Mouse (Mus musculus) layer of hippocampus, adult 18-20 months (tissue): ENCODE measurements around the gene Vps52. TPM values are rescaled to one million over a fixed set of nuclear protein-coding genes. Genes with fewer than 3 reads are reported as not detected.
"Not testable (repeated sequence)": the region's sequence is repeated elsewhere in the genome, so short reads cannot be mapped to it uniquely, and the experiment has no call there.

Source experiments
- DNase-seq, 2 experiments: peaks; one replicate each; pipeline ENCODE4 v3.0.0; 2022; ENCODE audit warnings: low spot score in 2 of 2
- total RNA-seq, 2 experiments: library from RNA; stranded (reverse); gene quantifications; 2 replicates each; pipeline ENCODE4 v1.2.3; 2021

The Vps52 gene
- total RNA-seq, 2 experiments from 2014 or later, result 76.1 to 79.8 TPM

DNA sequence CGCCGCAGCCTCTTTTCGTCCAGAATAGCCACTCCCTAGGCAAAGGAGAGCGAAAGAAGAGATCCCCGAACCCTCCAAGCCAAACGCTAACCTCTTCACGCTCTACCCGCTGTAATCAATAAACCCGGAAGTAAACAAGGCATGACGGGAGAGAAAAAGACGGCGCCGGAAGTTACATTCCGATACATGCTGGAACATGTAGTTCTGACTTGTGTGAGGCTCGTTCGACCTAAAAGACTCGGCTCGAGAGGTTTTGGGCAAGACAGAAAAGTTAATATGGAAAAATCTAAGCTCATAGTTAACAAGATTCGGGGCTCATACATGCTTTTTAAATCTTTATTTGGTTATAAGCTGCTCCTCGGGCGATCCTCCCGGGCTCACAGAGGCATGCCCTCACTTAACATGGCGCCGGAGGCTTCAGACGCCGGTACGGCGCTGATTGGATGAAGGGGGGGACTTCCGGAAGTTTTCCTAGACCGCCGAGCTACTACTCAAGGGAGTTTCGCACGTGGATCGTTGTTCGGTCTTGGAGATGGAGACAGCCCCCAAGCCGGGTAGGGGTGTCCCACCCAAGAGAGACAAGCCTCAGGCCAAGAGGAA lies 15.3 kb upstream of the Vps52 start, which contains the start of the genes Pfdn6 and Wdr46:
Gene Pfdn6, minus strand, starts transcription at position 138 of the 600 bp plus-strand sequence.
Gene Wdr46, plus strand, starts transcription at position 455 of the 600 bp plus-strand sequence.
- DNase-seq, result peak; percentile 84 to 95

DNA sequence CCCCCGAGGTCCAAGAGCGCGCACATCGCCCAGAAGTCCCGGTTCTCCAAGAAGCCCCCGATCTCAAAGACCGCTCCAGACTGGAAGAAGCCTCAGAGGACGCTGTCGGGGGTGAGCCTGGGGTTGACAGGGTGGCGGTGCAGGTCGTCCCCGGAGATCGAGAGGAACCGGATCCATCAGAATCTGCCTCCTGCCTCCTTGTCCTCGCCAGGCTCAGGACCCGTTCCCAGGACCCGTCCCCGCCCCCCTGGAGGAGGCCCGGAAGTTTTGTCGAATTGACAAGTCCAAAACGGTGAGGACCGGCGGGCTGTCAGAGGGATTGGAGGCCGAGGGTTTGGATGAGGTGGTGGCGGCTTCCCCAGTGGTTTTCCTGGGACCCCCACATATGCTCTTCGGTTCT lies 14.6 kb upstream of the Vps52 start:
- no peak for DNase-seq

DNA sequence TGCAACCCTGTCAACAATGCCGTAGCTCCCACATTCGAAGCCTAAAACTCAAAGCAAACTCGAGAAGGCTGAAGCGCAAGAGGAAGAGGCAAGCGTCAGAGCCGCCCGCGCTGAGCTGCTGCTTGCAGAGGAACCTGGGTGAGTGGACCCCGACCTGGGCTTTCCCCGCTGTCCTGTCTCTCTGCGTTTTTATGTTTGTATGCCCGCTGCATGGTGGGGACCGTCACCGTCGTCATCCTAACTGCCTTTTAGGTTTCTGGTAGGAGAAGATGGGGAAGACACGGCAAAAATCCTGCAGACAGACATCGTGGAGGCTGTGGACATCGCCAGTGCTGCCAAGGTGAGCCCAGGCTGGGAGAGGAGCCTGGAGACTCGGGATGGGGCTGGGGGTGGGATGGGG lies 14.2 kb upstream of the Vps52 start:
- DNase-seq, result no peak

DNA sequence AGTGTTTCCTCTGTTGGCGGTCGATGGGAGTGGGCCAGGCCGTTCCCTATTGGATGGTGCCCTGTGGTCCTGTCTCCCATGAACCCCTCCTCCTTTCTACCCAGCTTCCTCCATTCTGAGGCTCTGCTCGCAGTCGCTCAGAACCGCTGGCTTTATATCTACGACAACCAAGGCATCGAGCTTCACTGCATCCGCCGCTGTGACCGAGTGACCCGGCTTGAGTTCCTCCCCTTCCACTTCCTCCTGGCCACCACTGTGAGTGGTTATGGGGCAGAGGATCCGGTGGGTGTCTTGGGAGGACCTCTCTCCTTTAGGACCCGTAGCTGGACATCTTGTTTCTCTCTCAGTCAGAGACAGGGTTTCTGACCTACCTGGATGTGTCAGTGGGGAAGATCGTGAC lies 12.2 kb upstream of the Vps52 start:
- DNase-seq, result no peak

- no peak for DNase-seq
These were observed 8.1 kb upstream of the Vps52 start for GRCm38 (mm10) chr17:33947430-33948089.

DNA sequence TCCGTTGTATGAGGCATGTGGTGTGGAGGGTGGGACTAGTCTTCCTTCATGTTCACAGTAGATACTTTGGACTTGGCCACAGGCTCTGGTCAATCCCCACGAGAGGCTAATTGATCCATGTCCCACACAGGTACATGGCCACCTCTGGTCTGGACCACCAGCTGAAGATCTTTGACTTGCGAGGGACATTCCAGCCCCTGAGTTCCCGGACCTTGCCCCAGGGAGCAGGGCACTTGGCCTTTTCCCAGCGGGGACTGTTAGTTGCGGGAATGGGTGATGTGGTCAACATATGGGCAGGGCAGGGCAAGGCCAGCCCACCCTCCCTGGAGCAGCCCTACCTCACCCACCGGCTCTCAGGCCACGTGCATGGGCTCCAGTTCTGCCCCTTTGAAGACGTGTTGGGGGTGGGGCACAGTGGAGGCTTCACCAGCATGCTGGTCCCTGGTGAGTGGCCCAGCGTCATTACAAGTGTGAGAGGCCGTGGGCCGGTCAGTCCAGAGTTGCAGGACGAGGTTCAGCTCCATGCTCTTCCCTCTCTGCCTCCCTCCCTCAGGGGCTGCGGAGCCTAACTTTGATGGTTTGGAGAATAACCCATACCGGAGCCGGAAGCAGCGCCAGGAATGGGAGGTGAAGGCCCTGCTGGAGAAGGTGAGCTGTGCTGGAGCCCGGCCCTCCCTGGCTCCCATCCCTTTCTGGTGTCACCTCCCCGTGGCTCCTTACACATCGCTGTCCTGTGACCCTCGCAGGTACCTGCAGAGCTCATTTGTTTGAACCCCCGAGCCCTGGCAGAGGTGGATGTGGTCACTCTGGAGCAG lies 7.3 kb upstream of the Vps52 start:
- no peak for DNase-seq

- DNase-seq, result no peak
These were observed 6.6 kb upstream of the Vps52 start for GRCm38 (mm10) chr17:33948905-33949537.

GRCm38 (mm10) chr17:33950131-33950625 lies 5.4 kb upstream of the Vps52 start:
- no peak for DNase-seq

DNA sequence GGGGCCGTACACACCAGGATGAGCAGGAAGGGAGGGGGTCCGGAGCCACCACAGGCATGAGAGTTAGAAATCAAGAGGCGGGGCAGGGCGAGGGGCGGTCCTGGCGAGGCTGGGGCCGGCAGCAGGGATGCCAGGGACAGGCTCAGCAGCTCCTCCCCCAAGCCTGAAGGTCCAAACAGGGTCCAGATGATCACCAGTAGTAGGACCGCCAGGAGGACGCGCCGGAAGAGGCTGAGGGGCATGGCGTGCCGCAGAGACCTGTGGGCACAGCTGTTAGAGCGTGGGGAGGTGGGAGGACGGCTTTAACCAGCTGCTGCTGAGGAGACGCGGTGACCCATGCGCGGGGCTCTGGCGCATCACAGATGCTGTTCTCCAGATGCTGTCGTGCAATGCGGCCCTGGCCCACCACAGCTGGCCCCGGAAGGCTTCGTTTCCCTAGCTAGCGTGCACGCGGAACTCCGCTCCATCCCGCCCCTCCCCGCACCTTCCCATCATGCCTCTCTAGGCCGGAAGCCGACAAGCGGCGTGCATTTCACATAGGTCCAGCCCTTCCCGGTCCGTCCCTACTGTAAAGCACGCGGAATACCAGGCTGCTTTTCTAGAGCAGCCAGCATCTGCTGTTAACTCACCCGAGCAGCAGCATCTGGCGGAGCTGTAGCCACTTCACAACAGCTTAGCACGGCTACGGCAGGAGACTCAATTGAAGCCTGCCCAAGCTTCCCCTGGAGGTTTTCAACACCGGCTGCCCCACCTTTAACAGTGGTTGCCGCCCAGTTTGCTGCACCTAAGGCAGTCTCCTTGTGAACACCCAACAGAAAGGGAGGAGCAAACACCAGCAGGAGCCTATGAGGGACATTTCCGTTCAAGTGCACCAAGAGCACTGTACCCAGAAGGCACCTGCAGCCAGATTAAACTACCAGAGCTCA lies 4.3 kb upstream of the Vps52 start, which contains the start of gene B3galt4:
Gene B3galt4, minus strand, starts transcription at position 468 of the 926 bp plus-strand sequence.
- DNase-seq, result peak; percentile 70 to 82

DNA sequence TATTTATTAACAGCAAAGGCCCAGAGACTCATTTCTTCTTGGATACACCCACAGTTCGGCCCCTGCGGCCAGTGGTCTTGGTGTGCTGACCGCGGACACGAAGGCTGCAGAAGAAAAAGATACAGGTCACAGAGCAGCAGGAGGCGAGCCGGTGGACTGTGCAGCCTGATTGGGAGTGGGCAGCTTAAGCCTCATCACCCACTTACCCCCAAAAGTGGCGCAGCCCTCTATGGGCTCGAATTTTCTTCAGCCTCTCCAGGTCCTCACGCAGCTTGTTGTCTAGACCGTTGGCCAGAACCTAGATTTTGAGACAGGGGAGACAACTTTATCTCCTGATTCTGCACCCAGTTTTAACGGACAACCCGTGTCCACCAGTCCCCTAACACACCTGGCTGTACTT lies 3.6 kb upstream of the Vps52 start:
- not testable (repeated sequence) for DNase-seq

DNA sequence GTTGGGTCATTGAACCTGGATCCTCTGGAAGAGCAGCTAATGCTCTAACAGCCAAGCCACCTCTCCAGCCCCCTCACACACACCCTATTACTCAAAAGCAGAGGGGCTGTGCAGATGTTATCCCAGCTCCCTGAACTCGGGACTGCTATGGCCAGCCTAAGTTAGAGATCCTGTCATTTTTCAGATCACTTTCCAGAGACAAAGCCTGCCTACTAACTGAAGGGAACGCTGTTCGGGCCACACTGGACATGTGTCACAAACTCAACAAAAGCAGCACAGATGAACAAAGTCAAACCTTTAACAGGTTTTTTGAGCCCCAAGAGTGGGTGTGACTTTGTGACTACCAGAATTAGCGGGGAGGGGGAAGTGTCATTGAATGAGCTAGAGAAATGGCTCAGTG lies 2.7 kb upstream of the Vps52 start:
- no peak for DNase-seq

GRCm38 (mm10) chr17:33953310-33953709 lies 2.3 kb upstream of the Vps52 start:
- DNase-seq, result no peak

DNA sequence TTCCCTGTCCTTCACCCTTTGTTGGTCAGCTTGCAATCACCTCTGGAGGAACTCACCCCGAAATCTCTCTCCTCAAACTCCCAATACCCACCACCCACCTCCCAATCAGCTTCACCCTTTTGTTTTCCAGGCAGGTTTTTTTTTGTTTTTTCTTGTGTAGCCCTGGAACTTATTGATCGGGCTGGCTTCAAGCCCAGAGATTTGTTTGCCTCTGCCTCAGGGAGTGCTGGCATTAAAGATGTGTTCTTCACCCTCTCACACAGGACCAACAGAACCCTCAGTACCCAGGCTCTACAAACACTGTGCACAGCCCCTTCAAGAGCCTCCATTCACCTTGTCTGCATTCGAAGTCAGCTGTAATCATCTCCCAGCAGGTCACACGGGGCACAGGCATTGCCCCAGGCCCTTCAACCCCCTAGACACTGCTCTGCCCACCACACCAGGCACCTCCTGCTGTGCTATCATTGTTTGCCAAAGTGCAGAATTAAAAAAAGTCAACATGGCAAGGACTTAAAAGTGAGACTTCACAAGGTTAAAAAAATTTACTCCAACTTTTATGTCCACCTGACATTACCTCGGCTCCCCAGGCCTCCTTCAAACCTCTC lies 1.5 kb upstream of the Vps52 start:
- DNase-seq, result no peak

GRCm38 (mm10) chr17:33954646-33955554 lies 712 bp upstream of the Vps52 start:
- no peak for DNase-seq

DNA sequence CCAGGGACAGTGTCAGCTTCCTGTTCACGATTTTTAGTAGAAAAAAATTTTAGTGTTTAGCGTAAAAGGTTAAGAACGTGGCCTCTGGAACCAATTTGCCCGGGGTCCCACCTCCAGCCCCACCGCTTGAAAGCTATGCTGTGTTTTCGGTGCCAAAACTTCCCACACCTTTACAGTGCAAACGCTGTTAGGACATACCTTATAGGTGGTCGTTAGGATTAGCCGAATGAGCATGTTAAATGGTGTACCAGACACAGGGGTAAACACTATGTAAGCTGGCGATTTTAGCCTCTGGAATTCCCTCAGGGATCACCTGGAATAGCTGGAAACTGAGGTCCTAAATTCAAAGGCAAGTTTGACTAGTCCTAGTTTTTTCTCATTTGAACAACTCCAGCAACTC lies 724 bp downstream of the Vps52 start:
- no peak for DNase-seq

- no peak for DNase-seq
These were observed 1.9 kb downstream of the Vps52 start for GRCm38 (mm10) chr17:33957493-33957892.

DNA sequence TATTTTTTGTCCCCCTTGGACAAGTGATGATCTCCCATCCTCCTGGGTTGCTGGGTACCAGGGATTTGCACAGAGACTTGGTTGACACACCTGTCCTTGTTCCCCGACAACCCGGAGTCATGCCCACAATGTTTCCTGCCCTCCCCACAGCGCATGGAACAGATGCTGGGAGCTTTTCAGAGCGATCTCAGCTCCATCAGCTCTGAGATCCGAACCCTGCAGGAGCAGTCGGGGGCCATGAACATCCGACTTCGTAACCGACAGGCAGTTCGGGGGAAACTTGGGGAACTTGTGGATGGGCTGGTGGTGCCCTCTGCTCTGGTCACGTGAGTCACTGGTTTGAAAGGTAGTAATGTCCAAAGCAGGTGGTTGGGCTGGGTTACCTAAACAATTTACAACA lies 2.8 kb downstream of the Vps52 start:
- no peak for DNase-seq

- DNase-seq, result no peak
These were observed 3.5 kb downstream of the Vps52 start for GRCm38 (mm10) chr17:33959135-33959534.

DNA sequence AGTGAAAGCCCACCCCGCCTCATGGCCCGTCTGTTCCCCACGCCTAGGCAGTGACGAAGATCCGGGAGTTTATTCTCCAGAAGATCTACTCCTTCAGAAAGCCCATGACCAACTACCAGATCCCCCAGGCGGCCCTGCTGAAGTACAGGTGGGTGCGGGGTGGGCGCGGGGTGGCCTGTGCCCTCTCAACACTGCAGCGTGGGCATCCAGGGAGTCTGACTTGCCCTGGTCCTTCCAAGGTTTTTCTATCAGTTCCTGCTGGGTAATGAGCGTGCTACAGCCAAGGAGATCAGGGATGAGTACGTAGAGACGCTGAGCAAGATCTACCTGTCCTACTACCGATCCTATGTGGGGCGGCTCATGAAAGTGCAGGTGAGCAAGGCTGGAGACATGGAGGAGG lies 4.3 kb downstream of the Vps52 start:
- DNase-seq, result no peak
